Mouse (Mus musculus): ENCODE measurements around the gene Araf. TPM values are rescaled to one million over a fixed set of nuclear protein-coding genes. Genes with fewer than 3 reads are reported as not detected.

Araf gene
- polyA plus RNA-seq, 1 experiment from 2014 or later = 118 TPM

Other genes starting within 250 kb of the Araf start
- 0.20 TPM in 1 of 2 replicates, not detected in the other for gene Rgn, start 248.0 kb upstream of the Araf start, polyA plus RNA-seq (2014; fragmentation: Nextera tagmentation; extraction: Ambion mirVana)
- 55.7 and 64.3 TPM in 2 replicates for gene Rbm10, start 180.3 kb upstream of the Araf start, polyA plus RNA-seq (2014; fragmentation: Nextera tagmentation; extraction: Ambion mirVana)
- gene Ndufb11, start 180.2 kb upstream of the Araf start, polyA plus RNA-seq (2014; fragmentation: Nextera tagmentation; extraction: Ambion mirVana) = 200 and 208 TPM in 2 replicates
- 248 and 285 TPM in 2 replicates for gene Uba1, start 139.5 kb upstream of the Araf start, polyA plus RNA-seq (2014; fragmentation: Nextera tagmentation; extraction: Ambion mirVana)
- gene Cdk16, start 109.9 kb upstream of the Araf start, polyA plus RNA-seq (2014; fragmentation: Nextera tagmentation; extraction: Ambion mirVana) = 94.6 and 100 TPM in 2 replicates
- 76.7 and 87.5 TPM in 2 replicates for gene Usp11, start 93.9 kb upstream of the Araf start, polyA plus RNA-seq (2014; fragmentation: Nextera tagmentation; extraction: Ambion mirVana)
- gene Timp1, start 72.4 kb downstream of the Araf start, polyA plus RNA-seq (2014; fragmentation: Nextera tagmentation; extraction: Ambion mirVana) = 8.9 and 10.4 TPM in 2 replicates
- gene Syn1, start 123.2 kb downstream of the Araf start, polyA plus RNA-seq (2014; fragmentation: Nextera tagmentation; extraction: Ambion mirVana) = 12.4 and 12.7 TPM in 2 replicates
- 2.8 and 3.4 TPM in 2 replicates for gene Cfp, start 133.7 kb downstream of the Araf start, polyA plus RNA-seq (2014; fragmentation: Nextera tagmentation; extraction: Ambion mirVana)
- gene Elk1, start 152.8 kb downstream of the Araf start, polyA plus RNA-seq (2014; fragmentation: Nextera tagmentation; extraction: Ambion mirVana) = 7.1 and 9.1 TPM in 2 replicates
- 51.4 and 63.6 TPM in 2 replicates for gene Uxt, start 164.2 kb downstream of the Araf start, polyA plus RNA-seq (2014; fragmentation: Nextera tagmentation; extraction: Ambion mirVana)